Mouse (Mus musculus): ENCODE measurements around the gene Fam111a. TPM values are rescaled to one million over a fixed set of nuclear protein-coding genes. Genes with fewer than 3 reads are reported as not detected.

Fam111a gene
- polyA plus RNA-seq, 1 experiment from 2014 or later: 8.2 TPM

DNA sequence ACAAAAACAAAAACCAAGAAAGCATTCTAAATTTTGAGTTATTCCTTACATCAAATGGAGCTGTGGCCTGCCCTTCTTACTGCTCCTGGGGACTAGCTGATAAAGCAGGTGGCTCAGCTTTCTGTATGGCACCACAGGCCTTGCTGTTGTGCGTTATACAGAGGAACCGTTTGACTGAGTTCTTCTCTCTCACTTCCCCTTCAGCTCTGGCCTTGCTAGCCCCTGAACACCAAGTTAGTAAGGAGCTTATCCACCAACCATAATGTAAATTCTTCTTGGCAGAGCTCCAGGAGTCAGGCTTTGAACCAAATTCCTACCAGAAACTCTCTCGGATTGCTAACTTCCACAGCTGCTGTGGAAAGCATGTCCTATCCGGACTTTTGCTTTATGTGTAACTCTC is 21.5 kb downstream of the Fam111a start:
- no peaks in the 10 kb centered on the region for H3K4me1 ChIP-seq (replicated peaks; ENCODE audit: control insufficient read depth, insufficient read depth)
- no peaks in the 10 kb centered on the region for H3K36me3 ChIP-seq (ENCODE audit: control insufficient read depth, insufficient read depth, low read length)
- no peak overlapping the region for H3K4me3 ChIP-seq (ENCODE audit: low read depth, low read length)
- no peaks in the 10 kb centered on the region for H3K27me3 ChIP-seq (ENCODE audit: control insufficient read depth, insufficient read depth, low read length)
- 26% methylated on average over 4 of the region's 4 CpGs for WGBS
- ATAC-seq (ENCODE audit: low FRiP score, low TSS enrichment) (no peak), DNase-seq (ENCODE audit: low spot score) (no peak)
- no peak overlapping the region for H3K27ac ChIP-seq (replicated peaks)
- no peak for TF ChIP-seq EP300 (optimal IDR thresholded peaks at IDR 0.05)
- TF ChIP-seq CTCF (IDR thresholded peaks at IDR 0.05; ENCODE audit: low read depth): no peak
- no peak overlapping the region for H3K9ac ChIP-seq (ENCODE audit: low read length)
- no peak overlapping the region for H3K4me2 ChIP-seq (replicated peaks; ENCODE audit: low read depth)
- no peaks in the 10 kb centered on the region for H3K9me3 ChIP-seq (ENCODE audit: control insufficient read depth, low read length)

DNA sequence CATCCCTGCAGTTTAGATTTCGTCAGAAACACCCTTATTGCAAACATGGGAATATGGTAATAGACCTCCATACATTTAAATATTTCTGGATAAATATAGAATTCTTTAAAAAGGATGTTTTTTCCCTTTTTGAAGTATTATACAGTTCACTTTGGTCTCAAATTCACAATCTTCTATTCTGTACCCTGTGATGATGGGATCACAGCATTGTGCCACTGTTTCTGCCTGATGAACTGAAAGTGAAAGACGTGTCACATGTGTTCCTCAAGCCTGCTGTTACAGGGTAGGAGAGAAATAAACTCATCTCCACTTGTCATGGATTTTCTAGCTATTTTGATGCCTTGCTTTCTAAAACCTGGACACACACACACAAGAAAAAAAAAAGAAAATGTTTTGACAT is 25.3 kb downstream of the Fam111a start:
- DNase-seq (ENCODE audit: low spot score): no peak
- Histone ChIP-seq H3K36me3 (ENCODE audit: control insufficient read depth, insufficient read depth, low read length) (no peaks in the 10 kb centered on the region), H3K27ac (replicated peaks) (no peak overlapping the region), H3K27me3 (ENCODE audit: control insufficient read depth, insufficient read depth, low read length) (no peaks in the 10 kb centered on the region), H3K4me1 (replicated peaks; ENCODE audit: control insufficient read depth, insufficient read depth) (0 out of 2 replicates have a peak, but pooled peaks cover 2% of the 10 kb centered on the region), H3K4me3 (ENCODE audit: low read depth, low read length) (no peak overlapping the region), H3K9ac (ENCODE audit: low read length) (no peak overlapping the region), H3K9me3 (ENCODE audit: control insufficient read depth, low read length) (no peaks in the 10 kb centered on the region), H3K4me2 (replicated peaks; ENCODE audit: low read depth) (no peak overlapping the region)
- WGBS: 54% methylated on average over 2 of the region's 2 CpGs
- no peak for ATAC-seq (ENCODE audit: low FRiP score, low TSS enrichment)
- TF ChIP-seq CTCF (IDR thresholded peaks at IDR 0.05; ENCODE audit: low read depth) (no peak), EP300 (optimal IDR thresholded peaks at IDR 0.05) (no peak)

GRCm38 (mm10) chr19:12571687-12572086 is 26.1 kb downstream of the Fam111a start:
- Histone ChIP-seq H3K27ac (replicated peaks) (no peak overlapping the region), H3K9me3 (ENCODE audit: control insufficient read depth, low read length) (no peaks in the 10 kb centered on the region), H3K4me3 (ENCODE audit: low read depth, low read length) (no peak overlapping the region), H3K4me1 (replicated peaks; ENCODE audit: control insufficient read depth, insufficient read depth) (0 out of 2 replicates have a peak, but pooled peaks cover 2% of the 10 kb centered on the region), H3K4me2 (replicated peaks; ENCODE audit: low read depth) (no peak overlapping the region), H3K27me3 (ENCODE audit: control insufficient read depth, insufficient read depth, low read length) (no peaks in the 10 kb centered on the region), H3K36me3 (ENCODE audit: control insufficient read depth, insufficient read depth, low read length) (no peaks in the 10 kb centered on the region), H3K9ac (ENCODE audit: low read length) (no peak overlapping the region)
- DNase-seq (ENCODE audit: low spot score): no peak
- WGBS: 96% methylated on average over 1 of the region's 1 CpGs
- TF ChIP-seq CTCF (IDR thresholded peaks at IDR 0.05; ENCODE audit: low read depth) (no peak), EP300 (optimal IDR thresholded peaks at IDR 0.05) (no peak)
- no peak for ATAC-seq (ENCODE audit: low FRiP score, low TSS enrichment)

DNA sequence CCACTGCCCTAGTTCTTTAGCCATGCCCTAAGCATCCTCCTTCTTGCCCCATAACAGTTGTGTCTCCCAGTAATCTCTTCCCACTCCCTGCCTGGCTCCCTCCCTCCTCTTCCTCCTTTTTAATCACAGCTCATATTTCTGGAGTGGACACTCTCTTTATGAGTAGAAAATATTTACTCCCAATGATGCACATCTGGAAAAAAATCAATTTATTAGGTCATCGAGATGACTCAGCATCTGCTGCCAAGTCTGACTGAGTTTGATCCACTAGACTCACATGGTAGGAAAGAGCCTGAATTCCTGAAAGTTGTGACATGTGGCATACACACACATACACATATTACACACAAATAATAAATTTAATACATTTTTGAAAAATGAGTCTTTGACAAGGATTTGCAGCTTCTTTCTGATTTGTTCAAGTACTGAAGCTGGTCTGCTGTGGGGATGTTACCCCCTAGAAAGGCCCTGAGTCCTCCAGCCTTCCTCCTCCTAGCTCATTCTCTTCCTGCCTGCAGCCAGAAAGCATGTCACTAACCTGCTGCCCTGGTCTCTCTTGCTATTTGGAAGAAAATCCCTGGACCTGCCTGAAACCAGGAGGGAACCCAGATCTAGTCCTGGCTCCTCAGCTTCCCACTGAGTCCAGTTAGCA is 27.2 kb downstream of the Fam111a start:
- no peaks in the 10 kb centered on the region for H3K9me3 ChIP-seq (ENCODE audit: control insufficient read depth, low read length)
- no peak overlapping the region for H3K9ac ChIP-seq (ENCODE audit: low read length)
- 0 out of 2 replicates have a peak, but pooled peaks cover 2% of the 10 kb centered on the region for H3K4me1 ChIP-seq (replicated peaks; ENCODE audit: control insufficient read depth, insufficient read depth)
- TF ChIP-seq EP300 (optimal IDR thresholded peaks at IDR 0.05) (no peak), CTCF (IDR thresholded peaks at IDR 0.05; ENCODE audit: low read depth) (no peak)
- ATAC-seq (ENCODE audit: low FRiP score, low TSS enrichment): 0 out of 2 replicates have a peak, but pooled peaks have one; percentile 36
- H3K27ac ChIP-seq (replicated peaks): peak overlapping the region; percentile 78
- H3K36me3 ChIP-seq (ENCODE audit: control insufficient read depth, insufficient read depth, low read length): 0 out of 2 replicates have a peak, but pooled peaks cover 2% of the 10 kb centered on the region
- no peaks in the 10 kb centered on the region for H3K27me3 ChIP-seq (ENCODE audit: control insufficient read depth, insufficient read depth, low read length)
- H3K4me3 ChIP-seq (ENCODE audit: low read depth, low read length): peak overlapping the region; percentile 19; the same call in 1 of the 2 replicates
- peak overlapping the region; percentile 48; the same call in 1 of the 2 replicates for H3K4me2 ChIP-seq (replicated peaks; ENCODE audit: low read depth)
- WGBS: 66% methylated on average over 1 of the region's 1 CpGs
- no peak for DNase-seq (ENCODE audit: low spot score)

GRCm38 (mm10) chr19:12573266-12574011 is 27.9 kb downstream of the Fam111a start:
- TF ChIP-seq CTCF (IDR thresholded peaks at IDR 0.05; ENCODE audit: low read depth) (no peak), EP300 (optimal IDR thresholded peaks at IDR 0.05) (no peak)
- Histone ChIP-seq H3K4me3 (ENCODE audit: low read depth, low read length) (peak overlapping the region; percentile 19), H3K4me2 (replicated peaks; ENCODE audit: low read depth) (peak overlapping the region; percentile 48), H3K9me3 (ENCODE audit: control insufficient read depth, low read length) (no peaks in the 10 kb centered on the region), H3K9ac (ENCODE audit: low read length) (peak overlapping the region; percentile 8; the same call in 1 of the 2 replicates), H3K27me3 (ENCODE audit: control insufficient read depth, insufficient read depth, low read length) (no peaks in the 10 kb centered on the region), H3K4me1 (replicated peaks; ENCODE audit: control insufficient read depth, insufficient read depth) (0 out of 2 replicates have a peak, but pooled peaks cover 2% of the 10 kb centered on the region), H3K27ac (replicated peaks) (peak overlapping the region; percentile 78), H3K36me3 (ENCODE audit: control insufficient read depth, insufficient read depth, low read length) (0 out of 2 replicates have a peak, but pooled peaks cover 2% of the 10 kb centered on the region)
- DNase-seq (ENCODE audit: low spot score) (peak; percentile 82), ATAC-seq (ENCODE audit: low FRiP score, low TSS enrichment) (peak; percentile 97)
- WGBS: 5% methylated on average over 14 of the region's 14 CpGs
